Mouse (Mus musculus) neural tube, embryonic 11.5 days (tissue): Measurements from ENCODE around the gene Shank1. TPM values are rescaled to one million over a fixed set of nuclear protein-coding genes. Genes with fewer than 3 reads are reported as not detected.

ENCODE experiments used
- ATAC-seq: fragments of 200-750 bp; cut with Nextera tagmentation; 2 replicates; pipeline ENCODE4 v1.8.0; 2017; ENCODE audit warnings: moderate number of reproducible peaks, mild to moderate bottlenecking, moderate TSS enrichment, moderate library complexity; ENCODE audit not compliant: insufficient read depth, low FRiP score, low TSS enrichment
- DNase-seq: peaks from one replicate; pipeline ENCODE4 v3.0.0-alpha.2; 2015; ENCODE audit warnings: low spot score
- H3K27ac ChIP-seq: fragments of 300-500 bp; sonication (generic); 2 replicates; pipeline ENCODE4 v1.5.1; 2014; ENCODE audit warnings: low read depth, mild to moderate bottlenecking, low read length
- H3K27me3 ChIP-seq: fragments of 300-500 bp; sonication (generic); 2 replicates; pipeline ENCODE4 v1.6.1; 2014; ENCODE audit warnings: mild to moderate bottlenecking, low read length, mixed read lengths; ENCODE audit not compliant: control insufficient read depth, insufficient read depth
- H3K36me3 ChIP-seq: fragments of 300-500 bp; sonication (generic); 2 replicates; pipeline ENCODE4 v1.6.1; 2014; ENCODE audit warnings: mild to moderate bottlenecking, low read length, moderate library complexity, mixed read lengths; ENCODE audit not compliant: control insufficient read depth, insufficient read depth
- H3K4me1 ChIP-seq: fragments of 300-500 bp; sonication (generic); 2 replicates; pipeline ENCODE4 v1.6.1; 2014; ENCODE audit warnings: low read length, mixed read lengths; ENCODE audit not compliant: control insufficient read depth, insufficient read depth
- H3K4me2 ChIP-seq: fragments of 300-500 bp; sonication (generic); 2 replicates; pipeline ENCODE4 v1.6.1; 2014; ENCODE audit warnings: low read depth, mild to moderate bottlenecking, moderate library complexity
- H3K4me3 ChIP-seq: fragments of 300-500 bp; sonication (generic); 2 replicates; pipeline ENCODE4 v1.5.1; 2014; ENCODE audit warnings: low read depth, low read length
- H3K9ac ChIP-seq: fragments of 300-500 bp; sonication (generic); 2 replicates; pipeline ENCODE4 v1.6.1; 2014; ENCODE audit warnings: mild to moderate bottlenecking, low read length
- H3K9me3 ChIP-seq: fragments of 300-500 bp; sonication (generic); 2 replicates; pipeline ENCODE4 v1.6.1; 2016; ENCODE audit warnings: low read length; ENCODE audit not compliant: control insufficient read depth
- WGBS: fragments of 180-500 bp; shearing (Covaris S2); extraction: QIAGEN DNeasy Blood & Tissue Kit; methylation state at CpG from one replicate; pipeline ENCODE4 v1.1.7; 2014; 5-methylcytosine and 5-hydroxymethylcytosine counted together
- polyA plus RNA-seq: library from polyadenylated mRNA; unstranded; fragments of >200 nt; fragmentation: Nextera tagmentation; extraction: Ambion mirVana; gene quantifications from 2 replicates; pipeline ENCODE4 v1.2.1, GENCODE M21; 2014

The Shank1 gene
- polyA plus RNA-seq, 1 experiment from 2014 or later, result 4.7 TPM

GRCm38 (mm10) chr7:44341714-44342113 is 31.7 kb downstream of the Shank1 start:
- Histone ChIP-seq H3K4me1 (no peaks in the 10 kb centered on the region), H3K27me3 (peaks cover 28% of the 10 kb centered on the region), H3K9me3 (no peaks in the 10 kb centered on the region), H3K4me3 (no peak overlapping the region), H3K27ac (no peak overlapping the region), H3K4me2 (no peak overlapping the region), H3K36me3 (no peaks in the 10 kb centered on the region), H3K9ac (no peak overlapping the region)
- 73% methylated on average over 4 of the region's 5 CpGs for WGBS
- ATAC-seq (no peak), DNase-seq (no peak)

- Histone ChIP-seq H3K4me3 (no peak overlapping the region), H3K9ac (no peak overlapping the region), H3K4me1 (no peaks in the 10 kb centered on the region), H3K36me3 (no peaks in the 10 kb centered on the region), H3K4me2 (no peak overlapping the region), H3K9me3 (no peaks in the 10 kb centered on the region), H3K27ac (no peak overlapping the region), H3K27me3 (peaks cover 10% of the 10 kb centered on the region)
- 25% methylated on average over 7 of the region's 11 CpGs for WGBS
- DNase-seq (no peak), ATAC-seq (no peak)
Observed at GRCm38 (mm10) chr7:44343459-44344015, 33.5 kb downstream of the Shank1 start.

GRCm38 (mm10) chr7:44344622-44345021 is 34.6 kb downstream of the Shank1 start:
- peaks cover 10% of the 10 kb centered on the region for H3K27me3 ChIP-seq
- ATAC-seq (no peak), DNase-seq (no peak)
- no peaks in the 10 kb centered on the region for H3K4me1 ChIP-seq
- H3K9ac ChIP-seq, result no peak overlapping the region; the same call in 1 of the 2 replicates
- no peaks in the 10 kb centered on the region for H3K36me3 ChIP-seq
- WGBS, result 75% methylated on average over 12 of the region's 12 CpGs
- no peak overlapping the region for H3K4me3 ChIP-seq
- no peak overlapping the region for H3K27ac ChIP-seq
- no peak overlapping the region for H3K4me2 ChIP-seq
- no peaks in the 10 kb centered on the region for H3K9me3 ChIP-seq

GRCm38 (mm10) chr7:44349043-44349442 is 39.0 kb downstream of the Shank1 start:
- H3K9ac ChIP-seq, result no peak overlapping the region
- peaks cover 11% of the 10 kb centered on the region for H3K4me1 ChIP-seq
- H3K36me3 ChIP-seq, result no peaks in the 10 kb centered on the region
- H3K27me3 ChIP-seq, result peaks cover 48% of the 10 kb centered on the region
- no peak overlapping the region for H3K27ac ChIP-seq
- no peak overlapping the region for H3K4me3 ChIP-seq
- 18% methylated on average over 3 of the region's 3 CpGs for whole genome bisulfite sequencing
- H3K4me2 ChIP-seq, result no peak overlapping the region
- ATAC-seq, result no peak
- no peak for DNase-seq
- H3K9me3 ChIP-seq, result no peaks in the 10 kb centered on the region

GRCm38 (mm10) chr7:44350957-44351711 is 41.1 kb downstream of the Shank1 start:
- ATAC-seq, result peak; percentile 39; the same call in 1 of the 2 replicates
- WGBS, result 3% methylated on average over 25 of the region's 25 CpGs
- no peak overlapping the region for H3K27ac ChIP-seq

GRCm38 (mm10) chr7:44351881-44352749 is 42.1 kb downstream of the Shank1 start:
- Histone ChIP-seq H3K27me3 (peaks cover 76% of the 10 kb centered on the region), H3K4me1 (peaks cover 17% of the 10 kb centered on the region), H3K9ac (no peak overlapping the region), H3K9me3 (no peaks in the 10 kb centered on the region), H3K36me3 (no peaks in the 10 kb centered on the region), H3K27ac (no peak overlapping the region), H3K4me2 (no peak overlapping the region), H3K4me3 (peak overlapping the region; percentile 10; the same call in 1 of the 2 replicates)
- 3% methylated on average over 69 of the region's 71 CpGs for WGBS
- ATAC-seq, result peak; percentile 43; the same call in 1 of the 2 replicates
- DNase-seq, result no peak

More at GRCm38 (mm10) chr7:44350957-44351711, 41.1 kb downstream of the Shank1 start:
- peak; percentile 85 for DNase-seq
- Histone ChIP-seq H3K4me2 (peak overlapping the region; percentile 33), H3K36me3 (no peaks in the 10 kb centered on the region), H3K9ac (peak overlapping the region; percentile 35), H3K4me3 (peak overlapping the region; percentile 16; the same call in 1 of the 2 replicates), H3K9me3 (no peaks in the 10 kb centered on the region), H3K4me1 (peaks cover 11% of the 10 kb centered on the region), H3K27me3 (peaks cover 67% of the 10 kb centered on the region)

GRCm38 (mm10) chr7:44352750-44353600 is 42.9 kb downstream of the Shank1 start:
- Histone ChIP-seq H3K4me1 (peaks cover 20% of the 10 kb centered on the region), H3K9ac (no peak overlapping the region; the same call in 1 of the 2 replicates), H3K36me3 (no peaks in the 10 kb centered on the region), H3K27me3 (peaks cover 80% of the 10 kb centered on the region), H3K4me2 (no peak overlapping the region), H3K9me3 (no peaks in the 10 kb centered on the region), H3K4me3 (peak overlapping the region; percentile 12; the same call in 1 of the 2 replicates), H3K27ac (no peak overlapping the region)
- ATAC-seq (no peak), DNase-seq (no peak)
- 3% methylated on average over 68 of the region's 71 CpGs for WGBS
